Mouse (Mus musculus): Measurements from ENCODE around the gene Kpnb1. TPM values are rescaled to one million over a fixed set of nuclear protein-coding genes. Genes with fewer than 3 reads are reported as not detected.

Kpnb1 gene
- polyA plus RNA-seq, 1 experiment from 2014 or later: 79.9 TPM

- H3K4me2 ChIP-seq (ENCODE audit: low read length): no peak overlapping the region
- DNase-seq (ENCODE audit: low spot score) (peak; percentile 56), ATAC-seq (replicated peaks; ENCODE audit: low FRiP score, low TSS enrichment, low read depth) (peak; percentile 54)
- H3K4me3 ChIP-seq (ENCODE audit: low read depth, low read length): no peak overlapping the region
- no peaks in the 10 kb centered on the region for H3K9me3 ChIP-seq (ENCODE audit: control insufficient read depth, low read length)
- H3K27me3 ChIP-seq (replicated peaks; ENCODE audit: control insufficient read depth, insufficient read depth, low read length): no peaks in the 10 kb centered on the region
- H3K36me3 ChIP-seq (ENCODE audit: control insufficient read depth, insufficient read depth, low read length): peaks cover 81% of the 10 kb centered on the region
- peak overlapping the region; percentile 57 for H3K27ac ChIP-seq (ENCODE audit: low read depth)
- H3K4me1 ChIP-seq (replicated peaks; ENCODE audit: control insufficient read depth, insufficient read depth, low read length): no peaks in the 10 kb centered on the region
- H3K9ac ChIP-seq (ENCODE audit: low read length): no peak overlapping the region
- 54% methylated on average over 9 of the region's 9 CpGs for WGBS
These were observed 23.2 kb upstream of the Kpnb1 start for GRCm38 (mm10) chr11:97210728-97211400.

GRCm38 (mm10) chr11:97207011-97207422 is 19.3 kb upstream of the Kpnb1 start:
- Histone ChIP-seq H3K4me1 (replicated peaks; ENCODE audit: control insufficient read depth, insufficient read depth, low read length) (no peaks in the 10 kb centered on the region), H3K4me3 (ENCODE audit: low read depth, low read length) (no peak overlapping the region), H3K27me3 (replicated peaks; ENCODE audit: control insufficient read depth, insufficient read depth, low read length) (no peaks in the 10 kb centered on the region), H3K36me3 (ENCODE audit: control insufficient read depth, insufficient read depth, low read length) (peaks cover 48% of the 10 kb centered on the region), H3K9ac (ENCODE audit: low read length) (no peak overlapping the region), H3K9me3 (ENCODE audit: control insufficient read depth, low read length) (no peaks in the 10 kb centered on the region), H3K4me2 (ENCODE audit: low read length) (no peak overlapping the region), H3K27ac (ENCODE audit: low read depth) (no peak overlapping the region)
- no peak for DNase-seq (ENCODE audit: low spot score)
- ATAC-seq (replicated peaks; ENCODE audit: low FRiP score, low TSS enrichment, low read depth): peak; percentile 29; the same call in 1 of the 2 replicates
- WGBS: 76% methylated on average over 8 of the region's 8 CpGs

- no peak overlapping the region for H3K4me2 ChIP-seq (ENCODE audit: low read length)
- H3K9ac ChIP-seq (ENCODE audit: low read length): no peak overlapping the region
- ATAC-seq (replicated peaks; ENCODE audit: low FRiP score, low TSS enrichment, low read depth): no peak
- no peak overlapping the region for H3K27ac ChIP-seq (ENCODE audit: low read depth)
- no peaks in the 10 kb centered on the region for H3K9me3 ChIP-seq (ENCODE audit: control insufficient read depth, low read length)
- no peaks in the 10 kb centered on the region for H3K27me3 ChIP-seq (replicated peaks; ENCODE audit: control insufficient read depth, insufficient read depth, low read length)
- DNase-seq (ENCODE audit: low spot score): no peak
- no peaks in the 10 kb centered on the region for H3K36me3 ChIP-seq (ENCODE audit: control insufficient read depth, insufficient read depth, low read length)
- no peak overlapping the region for H3K4me3 ChIP-seq (ENCODE audit: low read depth, low read length)
- 75% methylated on average over 6 of the region's 6 CpGs for WGBS
- no peaks in the 10 kb centered on the region for H3K4me1 ChIP-seq (replicated peaks; ENCODE audit: control insufficient read depth, insufficient read depth, low read length)
These were observed 11.8 kb upstream of the Kpnb1 start for GRCm38 (mm10) chr11:97199519-97199918.

DNA sequence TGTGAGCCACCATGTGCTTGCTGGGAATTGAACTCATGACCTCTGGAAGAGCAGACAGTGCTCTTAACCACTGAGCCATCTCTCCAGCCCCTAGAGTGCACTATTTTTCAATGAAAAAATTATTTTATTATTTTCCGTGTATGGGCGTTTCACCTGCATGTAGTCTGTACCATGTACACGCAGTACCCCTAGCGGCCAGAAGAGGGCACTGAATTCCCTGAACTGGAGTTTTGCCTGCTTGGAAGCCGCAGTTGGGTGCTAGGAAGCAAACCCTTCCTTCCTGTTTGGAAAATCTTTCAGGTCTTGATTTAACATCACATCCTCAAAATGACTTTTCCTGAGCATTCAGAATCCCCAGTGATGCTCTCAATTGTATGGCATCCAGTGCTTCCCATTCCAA is 10.9 kb upstream of the Kpnb1 start:
- Histone ChIP-seq H3K9ac (ENCODE audit: low read length) (no peak overlapping the region), H3K4me2 (ENCODE audit: low read length) (no peak overlapping the region), H3K4me3 (ENCODE audit: low read depth, low read length) (no peak overlapping the region), H3K4me1 (replicated peaks; ENCODE audit: control insufficient read depth, insufficient read depth, low read length) (no peaks in the 10 kb centered on the region), H3K27me3 (replicated peaks; ENCODE audit: control insufficient read depth, insufficient read depth, low read length) (no peaks in the 10 kb centered on the region), H3K36me3 (ENCODE audit: control insufficient read depth, insufficient read depth, low read length) (no peaks in the 10 kb centered on the region), H3K27ac (ENCODE audit: low read depth) (no peak overlapping the region), H3K9me3 (ENCODE audit: control insufficient read depth, low read length) (no peaks in the 10 kb centered on the region)
- 22% methylated on average over 5 of the region's 5 CpGs for WGBS
- ATAC-seq (replicated peaks; ENCODE audit: low FRiP score, low TSS enrichment, low read depth): no peak
- DNase-seq (ENCODE audit: low spot score): peak; percentile 80

- no peak overlapping the region for H3K4me3 ChIP-seq (ENCODE audit: low read depth, low read length)
- no peak for ATAC-seq (replicated peaks; ENCODE audit: low FRiP score, low TSS enrichment, low read depth)
- DNase-seq (ENCODE audit: low spot score): no peak
- H3K4me2 ChIP-seq (ENCODE audit: low read length): no peak overlapping the region
- no peaks in the 10 kb centered on the region for H3K9me3 ChIP-seq (ENCODE audit: control insufficient read depth, low read length)
- WGBS: 81% methylated on average over 8 of the region's 8 CpGs
- H3K9ac ChIP-seq (ENCODE audit: low read length): no peak overlapping the region
- H3K27ac ChIP-seq (ENCODE audit: low read depth): no peak overlapping the region
- no peaks in the 10 kb centered on the region for H3K36me3 ChIP-seq (ENCODE audit: control insufficient read depth, insufficient read depth, low read length)
- no peaks in the 10 kb centered on the region for H3K27me3 ChIP-seq (replicated peaks; ENCODE audit: control insufficient read depth, insufficient read depth, low read length)
- no peaks in the 10 kb centered on the region for H3K4me1 ChIP-seq (replicated peaks; ENCODE audit: control insufficient read depth, insufficient read depth, low read length)
These were observed 9.3 kb upstream of the Kpnb1 start for GRCm38 (mm10) chr11:97197021-97197420.

GRCm38 (mm10) chr11:97196541-97196940 is 8.9 kb upstream of the Kpnb1 start:
- Histone ChIP-seq H3K36me3 (ENCODE audit: control insufficient read depth, insufficient read depth, low read length) (no peaks in the 10 kb centered on the region), H3K9me3 (ENCODE audit: control insufficient read depth, low read length) (no peaks in the 10 kb centered on the region), H3K4me3 (ENCODE audit: low read depth, low read length) (no peak overlapping the region), H3K27ac (ENCODE audit: low read depth) (no peak overlapping the region), H3K4me1 (replicated peaks; ENCODE audit: control insufficient read depth, insufficient read depth, low read length) (no peaks in the 10 kb centered on the region), H3K4me2 (ENCODE audit: low read length) (no peak overlapping the region), H3K9ac (ENCODE audit: low read length) (no peak overlapping the region), H3K27me3 (replicated peaks; ENCODE audit: control insufficient read depth, insufficient read depth, low read length) (no peaks in the 10 kb centered on the region)
- 72% methylated on average over 12 of the region's 12 CpGs for WGBS
- ATAC-seq (replicated peaks; ENCODE audit: low FRiP score, low TSS enrichment, low read depth): no peak
- no peak for DNase-seq (ENCODE audit: low spot score)

DNA sequence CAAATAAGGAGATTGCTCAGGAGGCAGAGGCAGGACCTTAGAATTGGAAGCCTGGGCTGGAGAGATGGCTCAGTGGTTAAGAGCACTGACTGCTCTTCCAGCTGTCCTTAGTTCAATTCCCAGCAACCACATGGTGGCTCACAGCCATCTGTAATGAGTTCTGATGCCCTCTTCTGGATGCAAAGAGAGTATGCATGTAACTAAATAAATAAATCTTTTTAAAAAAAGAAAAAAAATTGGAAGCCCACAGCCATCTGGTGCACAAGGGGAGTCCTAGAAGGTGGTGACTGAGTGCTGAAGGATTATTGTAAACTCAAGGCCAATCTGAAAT is 4.9 kb upstream of the Kpnb1 start:
- Histone ChIP-seq H3K4me2 (ENCODE audit: low read length) (no peak overlapping the region), H3K36me3 (ENCODE audit: control insufficient read depth, insufficient read depth, low read length) (no peaks in the 10 kb centered on the region; the same call in 1 of the 2 replicates), H3K9ac (ENCODE audit: low read length) (no peak overlapping the region), H3K4me1 (replicated peaks; ENCODE audit: control insufficient read depth, insufficient read depth, low read length) (peaks cover 6% of the 10 kb centered on the region), H3K9me3 (ENCODE audit: control insufficient read depth, low read length) (no peaks in the 10 kb centered on the region), H3K4me3 (ENCODE audit: low read depth, low read length) (no peak overlapping the region), H3K27ac (ENCODE audit: low read depth) (no peak overlapping the region), H3K27me3 (replicated peaks; ENCODE audit: control insufficient read depth, insufficient read depth, low read length) (no peaks in the 10 kb centered on the region)
- ATAC-seq (replicated peaks; ENCODE audit: low FRiP score, low TSS enrichment, low read depth) (no peak), DNase-seq (ENCODE audit: low spot score) (no peak)

- ATAC-seq (replicated peaks; ENCODE audit: low FRiP score, low TSS enrichment, low read depth) (no peak), DNase-seq (ENCODE audit: low spot score) (no peak)
- H3K36me3 ChIP-seq (ENCODE audit: control insufficient read depth, insufficient read depth, low read length): no peaks in the 10 kb centered on the region; the same call in 1 of the 2 replicates
- no peak overlapping the region for H3K4me2 ChIP-seq (ENCODE audit: low read length)
- H3K9ac ChIP-seq (ENCODE audit: low read length): no peak overlapping the region
- 76% methylated on average over 6 of the region's 6 CpGs for WGBS
- H3K9me3 ChIP-seq (ENCODE audit: control insufficient read depth, low read length): no peaks in the 10 kb centered on the region
- no peak overlapping the region for H3K27ac ChIP-seq (ENCODE audit: low read depth)
- H3K4me1 ChIP-seq (replicated peaks; ENCODE audit: control insufficient read depth, insufficient read depth, low read length): peaks cover 6% of the 10 kb centered on the region
- H3K27me3 ChIP-seq (replicated peaks; ENCODE audit: control insufficient read depth, insufficient read depth, low read length): no peaks in the 10 kb centered on the region
- H3K4me3 ChIP-seq (ENCODE audit: low read depth, low read length): no peak overlapping the region
These were observed 4.4 kb upstream of the Kpnb1 start for GRCm38 (mm10) chr11:97191915-97192620.

- Histone ChIP-seq H3K36me3 (ENCODE audit: control insufficient read depth, insufficient read depth, low read length) (peaks cover 4% of the 10 kb centered on the region), H3K4me2 (ENCODE audit: low read length) (no peak overlapping the region), H3K9ac (ENCODE audit: low read length) (no peak overlapping the region), H3K4me3 (ENCODE audit: low read depth, low read length) (no peak overlapping the region), H3K27me3 (replicated peaks; ENCODE audit: control insufficient read depth, insufficient read depth, low read length) (no peaks in the 10 kb centered on the region), H3K4me1 (replicated peaks; ENCODE audit: control insufficient read depth, insufficient read depth, low read length) (peaks cover 11% of the 10 kb centered on the region), H3K27ac (ENCODE audit: low read depth) (no peak overlapping the region), H3K9me3 (ENCODE audit: control insufficient read depth, low read length) (no peaks in the 10 kb centered on the region)
- no peak for DNase-seq (ENCODE audit: low spot score)
- WGBS: 89% methylated on average over 6 of the region's 6 CpGs
- no peak for ATAC-seq (replicated peaks; ENCODE audit: low FRiP score, low TSS enrichment, low read depth)
These were observed 3.3 kb upstream of the Kpnb1 start for GRCm38 (mm10) chr11:97190992-97191391.

Data from intestine, embryonic 14.5 days (tissue).